Mouse (Mus musculus): Measurements from ENCODE around the gene Il1rl1. TPM values are rescaled to one million over a fixed set of nuclear protein-coding genes. Genes with fewer than 3 reads are reported as not detected.

The Il1rl1 gene
- polyA plus RNA-seq, 1 experiment from 2014 or later: 2.3 TPM

DNA sequence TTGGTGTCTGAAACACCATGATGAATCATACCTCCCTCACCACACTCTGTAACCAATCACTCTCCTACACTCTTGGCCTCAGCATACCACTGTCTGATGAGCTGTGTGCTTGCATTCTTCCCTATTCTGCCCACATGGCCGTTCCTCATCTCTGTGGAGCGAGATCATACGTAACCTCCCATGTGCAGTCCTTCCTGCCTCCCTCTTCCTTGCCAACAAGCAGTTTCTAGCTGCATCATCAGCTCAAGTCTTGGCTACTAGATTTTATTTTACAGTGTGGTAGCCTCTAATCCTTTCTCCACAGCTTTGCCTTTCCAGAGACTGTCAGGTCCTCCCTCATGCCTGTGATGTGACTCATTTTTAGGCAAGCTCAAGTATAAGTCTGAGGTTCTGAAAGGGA is 15.4 kb downstream of the Il1rl1 start:
- Histone ChIP-seq H3K9ac (no peak overlapping the region), H3K27ac (no peak overlapping the region), H3K4me1 (replicated peaks) (no peaks in the 10 kb centered on the region), H3K9me3 (replicated peaks) (no peaks in the 10 kb centered on the region), H3K4me3 (replicated peaks) (no peak overlapping the region), H3K4me2 (no peak overlapping the region), H3K27me3 (no peaks in the 10 kb centered on the region), H3K36me3 (no peaks in the 10 kb centered on the region)
- WGBS (ENCODE audit: insufficient replicate concordance): 79% methylated on average over 3 of the region's 3 CpGs
- ATAC-seq (ENCODE audit: low read depth): no peak
- DNase-seq: no peak

DNA sequence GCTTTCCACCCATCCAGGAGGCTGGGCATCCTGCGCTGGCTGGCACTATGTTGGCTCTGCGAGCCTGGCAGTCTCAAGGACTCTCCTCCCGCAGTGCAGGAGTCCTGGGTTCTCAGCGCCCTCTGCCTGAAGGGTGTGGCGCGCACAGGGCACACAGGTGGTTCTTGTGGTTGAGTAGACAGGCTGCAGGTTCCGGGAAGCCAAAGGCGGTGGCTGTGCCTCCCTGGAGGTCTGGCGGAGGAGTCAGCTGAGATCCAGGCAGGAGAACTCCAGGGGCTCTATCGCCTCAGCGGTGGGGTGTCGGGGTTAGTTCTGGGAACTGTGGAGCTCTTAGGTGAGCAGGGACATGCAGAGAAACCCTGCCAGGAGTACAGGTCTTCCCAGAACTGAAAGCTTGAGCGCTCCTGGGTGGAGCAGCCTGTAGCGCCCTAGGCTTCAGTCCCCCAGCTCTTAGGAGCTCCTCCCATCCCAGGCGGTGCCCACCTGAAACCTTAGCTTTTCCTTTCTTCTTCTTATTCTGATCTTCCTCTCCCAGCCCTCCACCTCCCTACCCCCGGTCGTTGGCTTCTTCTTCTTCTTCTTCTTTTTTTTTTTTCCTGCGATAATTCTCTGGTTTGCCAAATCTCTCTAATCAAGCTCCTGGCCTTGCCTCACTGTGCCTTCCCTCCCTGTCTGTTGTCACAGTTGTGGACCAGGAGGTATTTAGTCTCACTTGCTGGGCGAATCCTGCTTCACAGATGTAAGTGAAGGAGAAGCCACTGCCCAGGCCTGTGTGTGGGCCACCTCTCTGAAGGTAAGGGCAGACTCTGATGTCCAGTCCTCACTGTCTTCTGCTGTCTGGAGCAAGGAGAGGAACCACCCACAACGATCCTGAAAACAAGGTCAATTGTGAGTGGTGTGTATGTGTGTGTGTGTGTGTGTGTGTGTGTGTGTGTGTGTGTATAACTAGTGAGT is 36.4 kb downstream of the Il1rl1 start, which contains the start of gene Il18r1:
Gene Il18r1 (plus strand): TSS at position 76 of the 954 bp plus-strand sequence.
- Histone ChIP-seq H3K4me2 (peak within 1 kb of the TSS; percentile 14; the same call in 1 of the 2 replicates), H3K27ac (no peak within 1 kb of the TSS), H3K4me1 (replicated peaks) (0 out of 2 replicates have a peak, but pooled peaks cover 5% of the 10 kb centered on the region), H3K9ac (no peak within 1 kb of the TSS), H3K4me3 (replicated peaks) (no peak within 1 kb of the TSS), H3K36me3 (no peaks in the 10 kb centered on the region; the same call in 1 of the 2 replicates), H3K9me3 (replicated peaks) (no peaks in the 10 kb centered on the region), H3K27me3 (no peaks in the 10 kb centered on the region)
- DNase-seq (peak; percentile 4), ATAC-seq (ENCODE audit: low read depth) (peak; percentile 29; the same call in 1 of the 2 replicates)
- WGBS (ENCODE audit: insufficient replicate concordance): 37% methylated on average over 20 of the region's 20 CpGs

DNA sequence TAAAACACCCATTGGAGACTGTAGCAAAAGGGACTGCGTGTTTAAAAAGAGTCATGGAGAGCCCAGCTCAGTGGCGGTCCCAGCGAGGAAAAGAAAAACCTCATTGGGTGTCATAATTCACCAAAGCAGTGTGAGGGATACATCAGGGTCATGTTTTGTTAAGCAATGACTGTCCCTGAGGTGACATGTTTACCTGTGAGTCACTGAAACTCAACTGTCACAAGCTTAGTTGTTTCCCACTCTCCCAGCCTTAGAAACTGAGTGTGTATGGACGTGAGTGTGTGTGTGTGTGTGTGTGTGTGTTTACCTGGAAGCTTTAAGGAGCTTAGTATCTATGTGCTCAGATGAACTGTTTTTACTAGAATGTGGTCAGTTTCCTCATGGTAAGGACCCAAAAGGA is 37.9 kb downstream of the Il1rl1 start:
- 78% methylated on average over 4 of the region's 4 CpGs for WGBS (ENCODE audit: insufficient replicate concordance)
- H3K4me1 ChIP-seq (replicated peaks): 0 out of 2 replicates have a peak, but pooled peaks cover 5% of the 10 kb centered on the region

DNA sequence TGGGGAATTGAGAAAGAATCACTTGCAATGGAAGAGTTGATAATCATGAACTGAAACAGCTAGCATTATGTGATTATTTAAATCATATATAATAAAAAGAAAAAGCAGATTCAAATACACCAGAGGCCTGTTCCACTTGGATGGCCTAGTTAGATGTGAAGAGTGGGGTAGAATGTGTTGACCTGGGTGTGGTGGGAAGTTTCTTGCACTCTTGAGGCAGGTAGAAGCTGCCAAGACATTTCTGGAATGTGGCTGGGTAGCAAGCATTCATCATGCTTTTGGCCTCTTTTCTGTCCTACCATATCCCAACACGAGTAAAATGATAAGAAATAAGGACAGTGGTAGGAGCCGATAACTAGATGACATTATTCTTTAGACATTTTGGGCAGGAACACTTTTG is 39.4 kb downstream of the Il1rl1 start:
- Histone ChIP-seq H3K4me2 (no peak overlapping the region), H3K9ac (no peak overlapping the region), H3K27ac (no peak overlapping the region), H3K4me3 (replicated peaks) (no peak overlapping the region), H3K36me3 (no peaks in the 10 kb centered on the region), H3K4me1 (replicated peaks) (0 out of 2 replicates have a peak, but pooled peaks cover 5% of the 10 kb centered on the region), H3K27me3 (no peaks in the 10 kb centered on the region), H3K9me3 (replicated peaks) (no peaks in the 10 kb centered on the region)
- 52% methylated on average over 2 of the region's 2 CpGs for WGBS (ENCODE audit: insufficient replicate concordance)
- ATAC-seq (ENCODE audit: low read depth) (no peak), DNase-seq (no peak)

More for the DNA sequence above, 37.9 kb downstream of the Il1rl1 start:
- DNase-seq (no peak), ATAC-seq (ENCODE audit: low read depth) (no peak)
- H3K9ac ChIP-seq: no peak overlapping the region
- no peaks in the 10 kb centered on the region for H3K27me3 ChIP-seq
- no peak overlapping the region for H3K4me2 ChIP-seq
- no peaks in the 10 kb centered on the region for H3K36me3 ChIP-seq
- H3K9me3 ChIP-seq (replicated peaks): no peaks in the 10 kb centered on the region
- no peak overlapping the region for H3K4me3 ChIP-seq (replicated peaks)
- H3K27ac ChIP-seq: no peak overlapping the region

DNA sequence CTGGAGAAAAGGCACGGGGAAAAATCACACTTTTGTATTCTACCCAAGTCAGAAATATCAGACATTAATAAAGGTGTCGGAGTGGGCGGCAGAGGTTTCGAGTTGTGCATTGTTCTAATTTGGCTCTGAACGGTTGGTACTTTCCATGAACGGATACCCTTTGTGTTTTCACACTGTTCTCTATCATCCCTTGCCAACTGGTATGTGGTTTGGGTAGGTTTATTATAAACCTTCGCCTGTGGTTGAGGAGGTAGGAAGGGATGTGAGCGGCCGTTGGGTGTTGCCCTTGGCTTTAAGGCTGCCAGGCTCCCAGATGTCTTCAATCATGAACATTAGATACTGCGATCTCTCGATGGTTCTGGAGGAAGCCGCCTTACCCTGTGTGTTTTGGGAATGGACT is 40.5 kb downstream of the Il1rl1 start:
- no peak for DNase-seq
- 50% methylated on average over 12 of the region's 12 CpGs for WGBS (ENCODE audit: insufficient replicate concordance)

DNA sequence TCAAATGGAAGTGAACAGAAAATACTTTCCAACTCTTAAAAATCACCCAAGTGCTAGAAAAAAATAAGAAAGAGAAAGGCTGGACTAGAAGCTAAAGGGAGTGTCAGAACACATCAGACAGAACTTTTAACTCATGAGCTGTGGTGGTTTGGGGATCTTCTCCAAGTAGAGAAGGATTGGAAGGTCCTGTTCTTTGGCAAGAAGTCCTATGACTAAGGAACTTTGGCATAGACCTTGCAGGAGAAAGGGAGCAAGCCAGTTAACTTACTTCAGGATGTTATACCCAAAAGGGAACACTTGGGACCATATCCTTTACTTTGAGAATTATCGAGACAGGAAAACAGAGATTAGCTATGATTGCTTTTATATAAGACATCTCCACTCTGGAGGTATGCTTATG is 43.0 kb downstream of the Il1rl1 start:
- Histone ChIP-seq H3K27ac (no peak overlapping the region), H3K27me3 (no peaks in the 10 kb centered on the region), H3K4me3 (replicated peaks) (no peak overlapping the region), H3K9me3 (replicated peaks) (no peaks in the 10 kb centered on the region), H3K4me1 (replicated peaks) (no peaks in the 10 kb centered on the region), H3K9ac (no peak overlapping the region), H3K4me2 (no peak overlapping the region), H3K36me3 (no peaks in the 10 kb centered on the region)
- DNase-seq (no peak), ATAC-seq (ENCODE audit: low read depth) (no peak)
- 68% methylated on average over 1 of the region's 1 CpGs for WGBS (ENCODE audit: insufficient replicate concordance)

More for the DNA sequence above, 40.5 kb downstream of the Il1rl1 start:
- Histone ChIP-seq H3K27me3 (no peaks in the 10 kb centered on the region), H3K9me3 (replicated peaks) (no peaks in the 10 kb centered on the region), H3K4me1 (replicated peaks) (0 out of 2 replicates have a peak, but pooled peaks cover 5% of the 10 kb centered on the region), H3K36me3 (no peaks in the 10 kb centered on the region), H3K27ac (no peak overlapping the region), H3K4me2 (no peak overlapping the region), H3K9ac (no peak overlapping the region), H3K4me3 (replicated peaks) (no peak overlapping the region)
- ATAC-seq (ENCODE audit: low read depth): no peak

DNA sequence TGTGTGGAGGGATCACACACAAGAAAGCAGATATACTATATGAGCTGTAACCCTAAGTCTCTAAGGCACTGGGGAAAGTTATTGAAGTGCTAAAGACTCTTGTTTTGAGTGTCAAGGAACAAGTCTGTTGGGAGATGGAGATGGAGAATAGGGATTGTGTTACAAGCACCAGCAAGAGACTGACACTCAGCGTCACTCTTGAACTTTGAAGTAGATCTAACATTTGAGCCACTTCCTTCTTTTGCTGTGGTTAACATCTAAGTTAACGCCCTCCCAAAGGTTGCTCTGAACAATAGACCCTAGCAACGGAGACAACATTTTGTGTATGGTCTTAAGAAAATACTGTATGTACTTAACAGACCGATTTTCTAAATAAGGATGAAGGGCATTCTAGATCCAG is 44.3 kb downstream of the Il1rl1 start:
- H3K4me1 ChIP-seq (replicated peaks): no peaks in the 10 kb centered on the region
- H3K27me3 ChIP-seq: no peaks in the 10 kb centered on the region
- no peaks in the 10 kb centered on the region for H3K9me3 ChIP-seq (replicated peaks)
- H3K36me3 ChIP-seq: no peaks in the 10 kb centered on the region
- no peak overlapping the region for H3K4me2 ChIP-seq
- H3K9ac ChIP-seq: no peak overlapping the region
- no peak for ATAC-seq (ENCODE audit: low read depth)
- DNase-seq: no peak
- no peak overlapping the region for H3K4me3 ChIP-seq (replicated peaks)
- H3K27ac ChIP-seq: no peak overlapping the region
- WGBS (ENCODE audit: insufficient replicate concordance): 34% methylated on average over 4 of the region's 4 CpGs

DNA sequence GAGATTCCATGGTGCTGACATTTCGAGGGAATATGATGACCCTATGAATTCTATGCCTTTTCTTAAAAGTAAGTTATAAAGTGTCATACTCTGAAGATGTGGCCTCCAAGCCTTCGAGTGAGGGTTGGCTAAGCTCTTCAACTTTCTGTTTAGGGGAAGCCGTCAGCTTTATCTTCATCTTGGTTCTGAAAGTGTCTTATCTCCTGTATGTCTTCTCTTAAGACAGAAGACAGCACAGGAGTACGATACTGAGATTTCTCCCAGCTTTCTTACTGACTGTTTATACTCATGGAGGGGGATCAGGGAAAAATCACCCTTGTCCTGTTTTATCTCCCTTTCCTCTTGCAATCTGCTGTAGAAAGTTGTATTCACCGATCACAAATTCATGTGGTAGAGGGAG is 45.0 kb downstream of the Il1rl1 start:
- H3K4me2 ChIP-seq: no peak overlapping the region
- H3K36me3 ChIP-seq: no peaks in the 10 kb centered on the region
- 38% methylated on average over 5 of the region's 5 CpGs for WGBS (ENCODE audit: insufficient replicate concordance)
- H3K27ac ChIP-seq: no peak overlapping the region
- DNase-seq (no peak), ATAC-seq (ENCODE audit: low read depth) (no peak)
- H3K9me3 ChIP-seq (replicated peaks): no peaks in the 10 kb centered on the region
- no peak overlapping the region for H3K4me3 ChIP-seq (replicated peaks)
- H3K9ac ChIP-seq: no peak overlapping the region
- no peaks in the 10 kb centered on the region for H3K27me3 ChIP-seq
- no peaks in the 10 kb centered on the region for H3K4me1 ChIP-seq (replicated peaks)

DNA sequence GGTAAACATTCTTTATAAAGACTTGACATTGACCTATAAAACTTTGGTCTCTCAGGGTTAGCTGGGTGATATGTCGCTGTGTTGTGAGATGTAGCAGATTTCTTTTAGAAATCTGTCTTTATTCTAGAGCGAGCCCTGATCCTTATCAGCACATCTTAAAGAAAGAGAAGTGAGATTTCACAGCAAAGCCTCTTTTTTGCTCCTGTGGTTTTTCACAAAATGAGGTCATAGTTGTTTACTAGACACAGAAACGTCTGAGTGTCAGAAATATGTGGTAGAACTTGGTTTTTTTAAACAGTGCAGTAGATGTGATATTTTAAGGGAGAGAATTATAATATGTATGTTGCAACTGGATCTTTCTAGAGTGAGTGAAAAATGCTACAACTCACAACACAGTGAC is 46.3 kb downstream of the Il1rl1 start:
- WGBS (ENCODE audit: insufficient replicate concordance): 19% methylated on average over 3 of the region's 3 CpGs
- no peak overlapping the region for H3K9ac ChIP-seq
- H3K4me3 ChIP-seq (replicated peaks): no peak overlapping the region
- H3K27me3 ChIP-seq: no peaks in the 10 kb centered on the region
- no peaks in the 10 kb centered on the region for H3K36me3 ChIP-seq
- H3K9me3 ChIP-seq (replicated peaks): no peaks in the 10 kb centered on the region
- ATAC-seq (ENCODE audit: low read depth): no peak
- no peaks in the 10 kb centered on the region for H3K4me1 ChIP-seq (replicated peaks)
- no peak for DNase-seq
- no peak overlapping the region for H3K4me2 ChIP-seq
- H3K27ac ChIP-seq: no peak overlapping the region

DNA sequence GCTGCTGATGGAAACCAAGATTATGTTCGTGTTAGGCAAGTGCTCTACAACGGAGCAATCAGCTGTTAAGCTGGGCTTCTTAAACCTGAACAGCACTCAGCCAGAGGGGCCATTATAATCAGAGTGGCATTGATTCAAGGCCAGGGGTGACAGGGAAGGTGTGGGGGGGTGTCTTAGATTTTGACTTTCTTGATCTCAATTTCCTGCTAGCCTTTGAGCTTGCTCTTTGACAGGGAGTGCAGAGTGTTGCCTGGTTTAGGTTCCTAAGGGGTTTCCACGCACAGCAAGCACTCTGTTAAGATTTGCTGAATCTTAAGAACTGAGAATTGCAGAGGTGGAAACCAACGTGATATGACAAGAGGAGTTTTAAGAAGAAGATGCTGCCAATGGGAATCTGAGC is 47.4 kb downstream of the Il1rl1 start:
- Histone ChIP-seq H3K36me3 (no peaks in the 10 kb centered on the region), H3K9me3 (replicated peaks) (no peaks in the 10 kb centered on the region), H3K27me3 (no peaks in the 10 kb centered on the region), H3K9ac (no peak overlapping the region), H3K4me3 (replicated peaks) (no peak overlapping the region), H3K27ac (no peak overlapping the region), H3K4me2 (no peak overlapping the region), H3K4me1 (replicated peaks) (no peaks in the 10 kb centered on the region)
- ATAC-seq (ENCODE audit: low read depth) (no peak), DNase-seq (no peak)
- 40% methylated on average over 4 of the region's 4 CpGs for WGBS (ENCODE audit: insufficient replicate concordance)

DNA sequence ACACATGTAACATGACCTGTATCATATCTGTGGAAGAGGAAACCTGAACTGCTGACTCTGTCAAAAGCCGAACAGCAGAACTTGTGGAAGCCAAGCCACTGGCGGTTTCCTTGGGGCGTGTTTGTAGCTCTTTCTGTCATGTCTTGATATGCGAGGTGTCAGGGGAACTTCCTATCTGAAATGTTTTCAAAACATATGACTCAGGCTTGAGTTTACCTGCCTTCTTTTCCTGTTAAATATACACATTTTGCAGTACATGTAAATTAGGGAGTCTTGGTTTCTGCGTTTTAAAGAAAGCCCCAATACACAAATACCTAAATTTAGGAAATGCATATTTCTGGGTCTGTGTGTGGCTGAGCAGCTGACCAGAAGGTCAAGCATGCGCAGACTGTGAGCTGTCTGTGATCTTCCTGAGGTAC is 50.1 kb downstream of the Il1rl1 start:
- Histone ChIP-seq H3K9me3 (replicated peaks) (no peaks in the 10 kb centered on the region), H3K4me2 (no peak overlapping the region), H3K36me3 (no peaks in the 10 kb centered on the region), H3K27ac (no peak overlapping the region), H3K4me1 (replicated peaks) (no peaks in the 10 kb centered on the region), H3K4me3 (replicated peaks) (no peak overlapping the region), H3K27me3 (no peaks in the 10 kb centered on the region), H3K9ac (no peak overlapping the region)
- 24% methylated on average over 6 of the region's 6 CpGs for WGBS (ENCODE audit: insufficient replicate concordance)
- DNase-seq (no peak), ATAC-seq (ENCODE audit: low read depth) (no peak)

DNA sequence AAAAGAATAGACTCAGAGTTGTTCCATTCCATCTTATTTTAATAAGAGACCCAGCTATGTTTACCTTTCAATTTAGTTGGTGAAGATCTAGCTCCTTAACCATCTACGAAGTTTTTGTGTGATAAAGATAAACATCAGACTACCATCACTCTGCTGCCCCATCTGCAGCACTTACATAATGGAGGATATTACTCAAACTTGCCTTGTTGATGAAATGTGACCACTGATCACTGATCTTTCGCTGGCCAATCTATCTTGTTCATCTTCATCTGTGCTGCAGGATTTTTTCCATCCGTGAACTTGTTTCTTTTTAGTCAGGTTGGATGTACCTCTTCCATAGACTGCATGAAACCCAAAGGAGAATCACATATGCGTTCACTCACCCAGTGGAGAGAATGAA is 65.2 kb downstream of the Il1rl1 start:
- Histone ChIP-seq H3K9me3 (replicated peaks) (no peaks in the 10 kb centered on the region), H3K4me2 (no peak overlapping the region), H3K27ac (no peak overlapping the region), H3K27me3 (no peaks in the 10 kb centered on the region), H3K4me1 (replicated peaks) (no peaks in the 10 kb centered on the region), H3K36me3 (no peaks in the 10 kb centered on the region), H3K4me3 (replicated peaks) (no peak overlapping the region), H3K9ac (no peak overlapping the region)
- ATAC-seq (ENCODE audit: low read depth) (no peak), DNase-seq (no peak)
- WGBS (ENCODE audit: insufficient replicate concordance): 63% methylated on average over 4 of the region's 4 CpGs

Measured in liver, embryonic 13.5 days (tissue).